Mouse (Mus musculus) MEL (cell line): ENCODE data around the gene Nudt3. TPM values are rescaled to one million over a fixed set of nuclear protein-coding genes. Genes with fewer than 3 reads are reported as not detected.
A peak's percentile ranks its signal among the peaks of the same experiment; 100 is the strongest.
"Not testable (repeated sequence)": the region's sequence is repeated elsewhere in the genome, so short reads cannot be mapped to it uniquely, and the experiment has no call there.

Experiments
- DNase-seq: peaks from one replicate; pipeline ENCODE4 v3.0.0; 2011; ENCODE audit warnings: low read depth, low spot score
- H3K27ac ChIP-seq: 2 replicates; pipeline ENCODE4 v1.5.1; 2012; ENCODE audit warnings: low read depth, mild to moderate bottlenecking, control low read depth, low read length, moderate library complexity; ENCODE audit not compliant: control insufficient read depth
- H3K27me3 ChIP-seq, 2 experiments: fragments of 150-350 bp in 1 of 2; sonication (generic) in 1 of 2; 2 replicates each; pipeline ENCODE4 v1.6.1; 2012; ENCODE audit warnings: low read length in 2 of 2, mild to moderate bottlenecking in 2 of 2, improper control_type of control experiment in 1 of 2, moderate library complexity in 1 of 2; ENCODE audit not compliant: insufficient read depth in 2 of 2, control insufficient read depth in 1 of 2
- H3K36me3 ChIP-seq, 2 experiments: 2 replicates each; pipeline ENCODE4 v1.6.1; 2012 to 2014; ENCODE audit warnings: low read length in 2 of 2, improper control_type of control experiment in 1 of 2, inconsistent platforms in 1 of 2, mild to moderate bottlenecking in 1 of 2; ENCODE audit not compliant: insufficient read depth in 2 of 2, control insufficient read depth in 1 of 2
- H3K4me1 ChIP-seq, 2 experiments: fragments of 150-350 bp in 1 of 2; sonication (generic) in 1 of 2; 2 replicates each; pipeline ENCODE4 v1.6.1; 2012; ENCODE audit warnings: low read length in 2 of 2, improper control_type of control experiment in 1 of 2, mild to moderate bottlenecking in 1 of 2; ENCODE audit not compliant: insufficient read depth in 2 of 2, control insufficient read depth in 1 of 2
- H3K4me3 ChIP-seq, 2 experiments: fragments of 150-350 bp in 1 of 2; sonication (generic) in 1 of 2; 2 replicates each; pipeline ENCODE4 v1.5.1; 2012; ENCODE audit warnings: low read depth in 2 of 2, low read length in 2 of 2, mild to moderate bottlenecking in 2 of 2, moderate library complexity in 2 of 2, control low read depth in 1 of 2, improper control_type of control experiment in 1 of 2; ENCODE audit not compliant: control insufficient read depth in 1 of 2, insufficient read depth in 1 of 2
- H3K79me2 ChIP-seq: 2 replicates; pipeline ENCODE4 v1.6.1; 2012; ENCODE audit warnings: mild to moderate bottlenecking, low read length, moderate library complexity; ENCODE audit not compliant: control insufficient read depth, poor library complexity, insufficient read depth
- H3K9ac ChIP-seq: 2 replicates; pipeline ENCODE4 v1.6.1; 2012; ENCODE audit warnings: low read depth, mild to moderate bottlenecking, control low read depth, low read length, moderate library complexity; ENCODE audit not compliant: control insufficient read depth, poor library complexity, severe bottlenecking
- H3K9me3 ChIP-seq: fragments of 150-350 bp; sonication (generic); replicated peaks from 2 replicates; pipeline ENCODE4 v1.6.1; 2012; ENCODE audit warnings: mild to moderate bottlenecking, low read length, improper control_type of control experiment, moderate library complexity; ENCODE audit not compliant: insufficient read depth
- BHLHE40 ChIP-seq: IDR thresholded peaks from 2 replicates; pipeline ENCODE4 v1.6.1; 2012; ENCODE audit warnings: low read depth, mild to moderate bottlenecking, inconsistent platforms, low read length, improper control_type of control experiment, borderline replicate concordance
- CHD1 ChIP-seq: IDR thresholded peaks from 2 replicates; pipeline ENCODE4 v1.6.1; 2012; ENCODE audit warnings: low read depth, mild to moderate bottlenecking, inconsistent platforms, low read length, improper control_type of control experiment
- ELF1 ChIP-seq: IDR thresholded peaks from 2 replicates; pipeline ENCODE4 v1.6.1; 2014; ENCODE audit warnings: low read depth, mild to moderate bottlenecking, inconsistent platforms, low read length, improper control_type of control experiment, moderate library complexity
- EP300 ChIP-seq, 2 experiments: IDR thresholded peaks; 2 replicates each; pipeline ENCODE4 v1.6.1; 2011; ENCODE audit warnings: improper control_type of control experiment in 2 of 2, low read length in 2 of 2, low read depth in 1 of 2, mild to moderate bottlenecking in 1 of 2
- GABPA ChIP-seq: IDR thresholded peaks from 2 replicates; pipeline ENCODE4 v1.6.1; 2012; ENCODE audit warnings: low read depth, mild to moderate bottlenecking, inconsistent platforms, low read length, improper control_type of control experiment, moderate library complexity
- GATA1 ChIP-seq: IDR thresholded peaks from 2 replicates; pipeline ENCODE4 v1.6.1; 2011; ENCODE audit warnings: low read depth, low read length, improper control_type of control experiment
- JUND ChIP-seq: IDR thresholded peaks from 2 replicates; pipeline ENCODE4 v1.6.1; 2011; ENCODE audit warnings: low read depth, mild to moderate bottlenecking, improper control_type of control experiment, low read length
- KAT2A ChIP-seq: conservative IDR thresholded peaks from 2 replicates; pipeline ENCODE4 v1.6.1; 2012; ENCODE audit warnings: low read depth, low read length, improper control_type of control experiment, inconsistent platforms
- MAFK ChIP-seq: IDR thresholded peaks from 2 replicates; pipeline ENCODE4 v1.6.1; 2011; ENCODE audit warnings: low read depth, mild to moderate bottlenecking, low read length, improper control_type of control experiment, borderline replicate concordance
- MAX ChIP-seq: IDR thresholded peaks from 2 replicates; pipeline ENCODE4 v1.6.1; 2011; ENCODE audit warnings: low read length, improper control_type of control experiment
- MXI1 ChIP-seq: IDR thresholded peaks from 2 replicates; pipeline ENCODE4 v1.6.1; 2011; ENCODE audit warnings: mild to moderate bottlenecking, low read depth, low read length, improper control_type of control experiment
- MYB ChIP-seq: IDR thresholded peaks from 2 replicates; pipeline ENCODE4 v1.6.1; 2011; ENCODE audit warnings: mild to moderate bottlenecking, low read depth, low read length, improper control_type of control experiment
- MYC ChIP-seq: IDR thresholded peaks from 2 replicates; pipeline ENCODE4 v1.6.1; 2011; ENCODE audit warnings: low read depth, mild to moderate bottlenecking, low read length, improper control_type of control experiment, moderate library complexity
- NRF1 ChIP-seq: IDR thresholded peaks from 2 replicates; pipeline ENCODE4 v1.6.1; 2014; ENCODE audit warnings: low read depth, mild to moderate bottlenecking, inconsistent platforms, low read length, improper control_type of control experiment, moderate library complexity; ENCODE audit not compliant: poor library complexity, insufficient read depth, severe bottlenecking
- POLR2A ChIP-seq, 2 experiments: IDR thresholded peaks; 2 replicates each; pipeline ENCODE4 v1.6.1; 2011 to 2012; ENCODE audit warnings: low read length in 2 of 2, mild to moderate bottlenecking in 2 of 2, control low read depth in 1 of 2, improper control_type of control experiment in 1 of 2, low read depth in 1 of 2, moderate library complexity in 1 of 2; ENCODE audit not compliant: control insufficient read depth in 1 of 2, insufficient read depth in 1 of 2, poor library complexity in 1 of 2
- POLR2AphosphoS2 ChIP-seq: IDR thresholded peaks from 2 replicates; pipeline ENCODE4 v1.6.1; 2011; ENCODE audit warnings: low read length, improper control_type of control experiment
- TBP ChIP-seq: IDR thresholded peaks from 2 replicates; pipeline ENCODE4 v1.8.0; 2011; ENCODE audit warnings: low read depth, low read length, improper control_type of control experiment
- TCF12 ChIP-seq: IDR thresholded peaks from 2 replicates; pipeline ENCODE4 v1.6.1; 2014; ENCODE audit warnings: low read depth, mild to moderate bottlenecking, inconsistent platforms, low read length, improper control_type of control experiment, moderate library complexity
- USF2 ChIP-seq, 2 experiments: IDR thresholded peaks; 2 replicates each; pipeline ENCODE4 v1.6.1; 2011 to 2012; ENCODE audit warnings: improper control_type of control experiment in 2 of 2, low read length in 2 of 2, borderline replicate concordance in 1 of 2, inconsistent platforms in 1 of 2, low read depth in 1 of 2, mild to moderate bottlenecking in 1 of 2; ENCODE audit not compliant: insufficient read depth in 1 of 2
- ZC3H11A ChIP-seq: IDR thresholded peaks from 2 replicates; pipeline ENCODE4 v1.6.1; 2012; ENCODE audit warnings: low read depth, mild to moderate bottlenecking, inconsistent platforms, low read length, improper control_type of control experiment
- ZNF384 ChIP-seq: IDR thresholded peaks from 2 replicates; pipeline ENCODE4 v1.6.1; 2012; ENCODE audit warnings: low read depth, mild to moderate bottlenecking, inconsistent platforms, low read length, improper control_type of control experiment
- polyA plus RNA-seq, 2 experiments: library from polyadenylated mRNA; stranded (reverse) in 1 of 2; unstranded in 1 of 2; fragments of >175 nt in 1 of 2; fragments of >200 nt in 1 of 2; gene quantifications; 2 replicates each; pipeline versions ENCODE4 v1.2.1 to v1.2.4; 2012; ENCODE audit warnings: low replicate concordance in 2 of 2, low read depth in 1 of 2; ENCODE audit not compliant: insufficient read length in 2 of 2, insufficient read depth in 1 of 2, missing spikeins in 1 of 2
- total RNA-seq: library from RNA; depleted of rRNA; stranded (reverse); fragments of 300-350 nt; gene quantifications from 2 replicates; pipeline ENCODE4 v1.2.3, GENCODE M21; 2012

Nudt3 gene
- total and polyA plus RNA-seq, 3 experiments = 96.5 to 258 (median 97.0) TPM

GRCm38 (mm10) chr17:27636132-27637020 lies 13.1 kb upstream of the Nudt3 start, which contains the start of gene Rps10:
Gene Rps10, minus strand, starts transcription at chr17:27636669.
- TF ChIP-seq CHD1 (no peak), ELF1 (no peak), MYB (no peak), JUND (no peak), MXI1 (no peak), NRF1 (no peak), KAT2A (no peak), GATA1 (no peak), EP300 (IDR thresholded peaks at IDR 0.05; ENCODE audit: low read depth in 1 of 2, low read length in 2 of 2) (no peak), ZNF384 (no peak)
- no peak for DNase-seq
- Histone ChIP-seq H3K4me1 (peaks cover 0 to 5% of the 10 kb centered on the region in 2 experiments; a peak in 1 of 4 replicates), H3K4me3 (peak within 1 kb of the TSS; percentile 72 to 73), H3K27ac (peak within 1 kb of the TSS; percentile 71), H3K79me2 (peaks cover 38% of the 10 kb centered on the region), H3K9ac (peak within 1 kb of the TSS; percentile 83), H3K36me3 (peaks cover 6 to 13% of the 10 kb centered on the region in 2 experiments), H3K9me3 (no peaks in the 10 kb centered on the region), H3K27me3 (no peaks in the 10 kb centered on the region)

GRCm38 (mm10) chr17:27635575-27635903 lies 12.2 kb upstream of the Nudt3 start:
- not testable (repeated sequence) for H3K4me1 ChIP-seq
- Histone ChIP-seq H3K79me2 (peaks cover 40% of the 10 kb centered on the region), H3K27ac (peak overlapping the region; percentile 71)

GRCm38 (mm10) chr17:27634871-27635574 lies 11.7 kb upstream of the Nudt3 start, which contains the start of gene RPS10-NUDT3:
Gene RPS10-NUDT3, minus strand, starts transcription at chr17:27635222.
- Histone ChIP-seq H3K79me2 (peaks cover 40% of the 10 kb centered on the region), H3K9ac (peak within 1 kb of the TSS; percentile 83), H3K27me3 (no peaks in the 10 kb centered on the region), H3K4me1 (peaks cover 0 to 5% of the 10 kb centered on the region in 2 experiments; a peak in 1 of 4 replicates), H3K9me3 (no peaks in the 10 kb centered on the region), H3K27ac (peak within 1 kb of the TSS; percentile 71), H3K36me3 (peaks cover 11 to 13% of the 10 kb centered on the region in 2 experiments), H3K4me3 (peak within 1 kb of the TSS; percentile 73 to 76)
- peak; percentile 94 for DNase-seq
- TF ChIP-seq GATA1 = no peak
- no peak for TF ChIP-seq GABPA
- peak; percentile 86 for TF ChIP-seq NRF1
- TF ChIP-seq JUND = no peak
- TF ChIP-seq ELF1 = peak; percentile 92
- no peak for TF ChIP-seq USF2 (IDR thresholded peaks at IDR 0.05; ENCODE audit: borderline replicate concordance in 1 of 2, insufficient read depth in 1 of 2, low read depth in 1 of 2, low read length in 2 of 2)
- peak; percentile 84 to 90 for TF ChIP-seq POLR2A (IDR thresholded peaks at IDR 0.05; ENCODE audit: control insufficient read depth in 1 of 2, insufficient read depth in 1 of 2, low read depth in 1 of 2, low read length in 2 of 2, poor library complexity in 1 of 2)
- peak; percentile 90 for TF ChIP-seq TBP
- TF ChIP-seq KAT2A = peak; percentile 70
- TF ChIP-seq EP300 (IDR thresholded peaks at IDR 0.05; ENCODE audit: low read depth in 1 of 2, low read length in 2 of 2) = peak in 1 of 2 experiments; percentile 31; a peak in 1 of 4 replicates
- peak; percentile 94 for TF ChIP-seq POLR2AphosphoS2
- no peak for TF ChIP-seq BHLHE40
- TF ChIP-seq MAFK = no peak
- peak; percentile 85 for TF ChIP-seq MAX
- TF ChIP-seq TCF12 = peak; percentile 85
- peak; percentile 96 for TF ChIP-seq MYC
- no peak for TF ChIP-seq ZC3H11A

More at GRCm38 (mm10) chr17:27635575-27635903, 12.2 kb upstream of the Nudt3 start:
- DNase-seq, H3K27me3 ChIP-seq, H3K9me3 ChIP-seq: not testable (repeated sequence)
- peak; percentile 97; the same call in 1 of the 2 replicates for TF ChIP-seq ZNF384
- peak overlapping the region; percentile 83 for H3K9ac ChIP-seq
- peak overlapping the region; percentile 72 to 73 for H3K4me3 ChIP-seq
- H3K36me3 ChIP-seq = peaks cover 11 to 13% of the 10 kb centered on the region in 2 experiments
